Mouse (Mus musculus) E14TG2a.4 (cell line): ENCODE results near the gene Dpp3.

Experiments used
- CTCF ChIP-seq: conservative IDR thresholded peaks from 2 replicates; pipeline ENCODE4 v1.5.1; 2014; ENCODE audit warnings: low read length
- POU5F1 ChIP-seq: IDR thresholded peaks from 2 replicates; pipeline ENCODE4 v1.6.1; 2014; ENCODE audit warnings: low read length, borderline replicate concordance

DNA sequence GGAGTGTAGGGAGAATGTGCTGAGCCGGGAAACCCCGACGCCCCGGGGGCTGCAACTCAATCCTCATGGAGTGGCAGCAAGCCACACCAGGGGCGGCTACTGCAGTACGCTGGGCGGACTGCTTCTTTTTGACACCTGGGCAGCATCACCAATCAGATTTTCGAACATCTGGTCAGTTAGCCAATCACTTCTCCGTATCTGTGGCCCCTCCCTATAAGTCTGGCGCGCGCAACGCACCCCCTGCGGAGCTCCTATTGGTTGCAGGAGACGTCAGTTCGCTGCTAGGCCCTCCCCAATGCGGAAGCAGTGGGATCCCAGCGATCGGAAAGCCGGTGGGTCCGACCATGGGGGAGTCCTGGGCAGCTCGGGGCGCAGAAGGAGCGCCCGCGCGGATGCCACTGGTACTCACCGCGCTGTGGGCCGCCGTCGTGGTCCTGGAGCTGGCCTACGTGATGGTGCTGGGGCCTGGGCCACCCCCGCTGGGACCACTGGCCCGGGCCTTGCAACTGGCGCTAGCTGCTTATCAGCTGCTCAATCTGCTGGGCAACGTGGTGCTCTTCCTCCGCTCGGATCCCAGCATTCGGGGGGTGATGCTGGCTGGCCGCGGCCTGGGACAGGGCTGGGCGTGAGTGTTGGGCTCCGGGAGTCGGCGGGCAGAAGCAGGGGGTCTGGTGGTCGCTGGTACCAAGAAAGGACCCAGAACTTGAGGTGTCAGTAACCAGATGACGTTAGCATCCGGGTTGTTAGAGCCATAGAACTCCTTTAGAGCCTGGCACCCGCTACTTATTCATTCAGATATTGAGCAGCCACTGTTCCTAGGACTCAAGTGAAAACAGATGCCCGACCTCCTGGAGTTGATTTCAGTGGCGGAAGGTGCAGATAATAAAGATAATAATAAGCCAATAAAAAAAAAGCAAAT, 49.4 kb downstream of the Dpp3 start, which contains the start of gene Zdhhc24:
- TF ChIP-seq CTCF (no peak), POU5F1 (no peak)
